Mouse (Mus musculus): ENCODE measurements around the gene Klhl29.

Gene Klhl29

GRCm38 (mm10) chr12:5301841-5302240 lies 73.6 kb downstream of the Klhl29 start:
- DNase-seq (ENCODE audit: low read depth) = no peak

- DNase-seq (ENCODE audit: low read depth) = no peak
These were observed 79.1 kb downstream of the Klhl29 start for GRCm38 (mm10) chr12:5296422-5296821.

GRCm38 (mm10) chr12:5292316-5292715 lies 83.2 kb downstream of the Klhl29 start:
- DNase-seq (ENCODE audit: low read depth) = no peak

GRCm38 (mm10) chr12:5285579-5285978 lies 89.9 kb downstream of the Klhl29 start:
- no peak for DNase-seq (ENCODE audit: low read depth)

- DNase-seq (ENCODE audit: low read depth) = no peak
These were observed 90.5 kb downstream of the Klhl29 start for GRCm38 (mm10) chr12:5284961-5285360.

GRCm38 (mm10) chr12:5283654-5284053 lies 91.8 kb downstream of the Klhl29 start:
- no peak for DNase-seq (ENCODE audit: low read depth)

- DNase-seq (ENCODE audit: low read depth) = no peak
These were observed 92.9 kb downstream of the Klhl29 start for GRCm38 (mm10) chr12:5282611-5283010.

- no peak for DNase-seq (ENCODE audit: low read depth)
These were observed 95.6 kb downstream of the Klhl29 start for GRCm38 (mm10) chr12:5279873-5280272.

- peak; percentile 13 for DNase-seq (ENCODE audit: low read depth)
These were observed 98.5 kb downstream of the Klhl29 start for GRCm38 (mm10) chr12:5277028-5277427.

- DNase-seq (ENCODE audit: low read depth) = no peak
These were observed 100.0 kb downstream of the Klhl29 start for GRCm38 (mm10) chr12:5275507-5275936.

GRCm38 (mm10) chr12:5274519-5274944 lies 101.0 kb downstream of the Klhl29 start:
- no peak for DNase-seq (ENCODE audit: low read depth)

- DNase-seq (ENCODE audit: low read depth) = no peak
These were observed 102.0 kb downstream of the Klhl29 start for GRCm38 (mm10) chr12:5273316-5274047.

- DNase-seq (ENCODE audit: low read depth) = no peak
These were observed 105.0 kb downstream of the Klhl29 start for GRCm38 (mm10) chr12:5270527-5270926.

- no peak for DNase-seq (ENCODE audit: low read depth)
These were observed 105.5 kb downstream of the Klhl29 start for GRCm38 (mm10) chr12:5269936-5270335.

GRCm38 (mm10) chr12:5269061-5269460 lies 106.4 kb downstream of the Klhl29 start:
- no peak for DNase-seq (ENCODE audit: low read depth)

- DNase-seq (ENCODE audit: low read depth) = no peak
These were observed 107.3 kb downstream of the Klhl29 start for GRCm38 (mm10) chr12:5268188-5268612.

GRCm38 (mm10) chr12:5267271-5268187 lies 108.0 kb downstream of the Klhl29 start:
- no peak for DNase-seq (ENCODE audit: low read depth)

GRCm38 (mm10) chr12:5266773-5267172 lies 108.7 kb downstream of the Klhl29 start:
- DNase-seq (ENCODE audit: low read depth) = no peak

GRCm38 (mm10) chr12:5261476-5261875 lies 114.0 kb downstream of the Klhl29 start:
- DNase-seq (ENCODE audit: low read depth) = no peak

- DNase-seq (ENCODE audit: low read depth) = no peak
These were observed 116.7 kb downstream of the Klhl29 start for GRCm38 (mm10) chr12:5258779-5259178.

- no peak for DNase-seq (ENCODE audit: low read depth)
These were observed 118.3 kb downstream of the Klhl29 start for GRCm38 (mm10) chr12:5257174-5257573.

- DNase-seq (ENCODE audit: low read depth) = no peak
These were observed 120.4 kb downstream of the Klhl29 start for GRCm38 (mm10) chr12:5255079-5255478.

Data from 416B (cell line).